Mouse (Mus musculus) forebrain, postnatal 0 days (tissue): Measurements from ENCODE around the gene Obp2a. TPM values are rescaled to one million over a fixed set of nuclear protein-coding genes. Genes with fewer than 3 reads are reported as not detected.
"Not testable (repeated sequence)": the region's sequence is repeated elsewhere in the genome, so short reads cannot be mapped to it uniquely, and the experiment has no call there.

Experiments
- ATAC-seq: fragments of 200-750 bp; cut with Nextera tagmentation; 2 replicates; pipeline ENCODE4 v1.8.0; 2017; ENCODE audit warnings: mild to moderate bottlenecking, moderate library complexity
- DNase-seq: peaks from one replicate; pipeline ENCODE4 v3.0.0-alpha.2; 2015
- H3K27ac ChIP-seq: fragments of 300-500 bp; sonication (generic); 2 replicates; pipeline ENCODE4 v1.5.1; 2014; ENCODE audit warnings: low read depth, mild to moderate bottlenecking, antibody characterized with exemption, low read length, moderate library complexity, mixed read lengths
- H3K27me3 ChIP-seq: fragments of 300-500 bp; sonication (generic); 2 replicates; pipeline ENCODE4 v1.6.1; 2014; ENCODE audit warnings: mild to moderate bottlenecking, low read length, mixed read lengths; ENCODE audit not compliant: insufficient read depth
- H3K36me3 ChIP-seq: fragments of 300-500 bp; sonication (generic); 2 replicates; pipeline ENCODE4 v1.6.1; 2014; ENCODE audit warnings: mild to moderate bottlenecking, moderate library complexity; ENCODE audit not compliant: insufficient read depth
- H3K4me1 ChIP-seq: fragments of 300-500 bp; sonication (generic); 2 replicates; pipeline ENCODE4 v1.6.1; 2014; ENCODE audit warnings: antibody characterized with exemption; ENCODE audit not compliant: insufficient read depth
- H3K4me2 ChIP-seq: fragments of 300-500 bp; sonication (generic); 2 replicates; pipeline ENCODE4 v1.6.1; 2014; ENCODE audit warnings: low read depth, mild to moderate bottlenecking, moderate library complexity
- H3K4me3 ChIP-seq: fragments of 300-500 bp; sonication (generic); 2 replicates; pipeline ENCODE4 v1.5.1; 2014; ENCODE audit warnings: low read depth, low read length, mixed read lengths
- H3K9ac ChIP-seq: fragments of 300-500 bp; sonication (generic); 2 replicates; pipeline ENCODE4 v1.6.1; 2014; ENCODE audit warnings: mild to moderate bottlenecking
- H3K9me3 ChIP-seq: fragments of 300-500 bp; sonication (generic); 2 replicates; pipeline ENCODE4 v1.6.1; 2016; ENCODE audit warnings: low read length
- CTCF ChIP-seq: sonication (generic); IDR thresholded peaks from 2 replicates; pipeline ENCODE4 v1.5.1; 2016; ENCODE audit warnings: antibody characterized with exemption, control low read depth, low read depth
- WGBS: fragments of 180-500 bp; shearing (Covaris S2); extraction: QIAGEN DNeasy Blood & Tissue Kit; methylation state at CpG from one replicate; pipeline ENCODE4 v1.1.7; 2014; 5-methylcytosine and 5-hydroxymethylcytosine counted together
- polyA plus RNA-seq: library from polyadenylated mRNA; unstranded; fragments of >200 nt; fragmentation: Nextera tagmentation; extraction: Ambion mirVana; gene quantifications from 2 replicates; pipeline ENCODE4 v1.2.1, GENCODE M21; 2015
- total RNA-seq: library from RNA; depleted of rRNA; stranded (reverse); fragments of >200 nt; gene quantifications from 2 replicates; pipeline ENCODE4 v1.2.3, GENCODE M21; 2014; rRNA removed

Obp2a gene
- total RNA-seq: not detected in 2 replicates
- not detected in 2 replicates for polyA plus RNA-seq

- not testable (repeated sequence) for H3K4me3 ChIP-seq, ATAC-seq, H3K4me1 ChIP-seq, H3K27me3 ChIP-seq, H3K4me2 ChIP-seq, DNase-seq, H3K36me3 ChIP-seq, H3K9ac ChIP-seq, H3K27ac ChIP-seq, H3K9me3 ChIP-seq
- WGBS: 89% methylated on average over 3 of the region's 3 CpGs
These were observed at the start of gene Obp2a for GRCm38 (mm10) chr2:25699743-25700142. Gene Obp2a, plus strand, starts transcription at chr2:25700043.

- Histone ChIP-seq H3K27ac (no peak within 1 kb of the TSS), H3K9ac (no peak within 1 kb of the TSS), H3K4me2 (no peak within 1 kb of the TSS), H3K36me3 (no peaks in the 10 kb centered on the region), H3K27me3 (no peaks in the 10 kb centered on the region), H3K4me3 (no peak within 1 kb of the TSS), H3K9me3 (no peaks in the 10 kb centered on the region), H3K4me1 (no peaks in the 10 kb centered on the region)
- no peak for DNase-seq
- 85% methylated on average over 2 of the region's 2 CpGs for WGBS
- TF ChIP-seq CTCF: no peak
- no peak for ATAC-seq
These were observed 46.9 kb upstream of the Obp2a start, which contains the start of gene Lcn8 for GRCm38 (mm10) chr2:25652902-25653301. Gene Lcn8, plus strand, starts transcription at chr2:25653120.

DNA sequence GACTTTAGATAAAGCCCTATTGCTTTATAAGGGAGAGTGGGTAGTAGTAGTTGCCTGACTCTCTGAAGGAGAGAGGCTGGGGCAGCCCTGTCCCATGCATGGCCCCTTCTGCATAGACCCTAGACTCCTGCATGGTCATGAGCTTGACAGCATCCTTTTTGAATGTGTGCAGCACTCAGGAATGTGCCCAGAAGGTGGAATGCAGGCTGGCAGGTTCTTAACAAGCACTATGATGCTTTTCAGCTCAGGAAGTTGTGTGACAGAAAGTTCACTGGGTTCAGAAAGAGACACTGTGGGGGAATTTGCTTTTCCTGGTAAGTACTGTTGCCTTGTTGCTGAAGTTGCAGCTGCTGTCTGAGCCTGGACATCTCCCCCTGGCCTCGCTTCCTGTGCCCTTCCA, 45.3 kb upstream of the Obp2a start:
- ATAC-seq: no peak
- Histone ChIP-seq H3K4me1 (no peaks in the 10 kb centered on the region), H3K27me3 (no peaks in the 10 kb centered on the region), H3K9ac (no peak overlapping the region), H3K4me3 (no peak overlapping the region), H3K36me3 (no peaks in the 10 kb centered on the region), H3K4me2 (no peak overlapping the region), H3K9me3 (no peaks in the 10 kb centered on the region), H3K27ac (no peak overlapping the region)
- WGBS: 62% methylated on average over 1 of the region's 1 CpGs
- DNase-seq: no peak
- TF ChIP-seq CTCF: no peak

DNA sequence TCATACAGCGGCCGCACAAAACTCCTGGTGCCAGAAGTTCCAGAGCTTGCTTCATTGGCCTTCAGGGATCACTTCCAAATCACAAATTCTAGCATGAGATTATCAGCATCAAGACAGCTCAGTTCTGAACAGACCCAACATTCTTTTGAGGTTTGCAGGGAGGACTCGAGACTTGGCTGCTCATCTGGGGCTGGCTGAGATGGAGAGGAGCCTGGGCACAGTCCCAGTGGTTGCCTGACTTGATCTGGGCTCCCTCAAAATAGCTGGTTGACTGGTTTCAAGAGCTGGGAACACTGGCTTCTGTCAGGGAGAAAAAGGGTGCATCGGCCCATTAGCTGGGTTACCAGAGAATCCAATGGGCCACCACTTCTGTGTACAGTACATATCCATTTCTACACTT, 43.2 kb upstream of the Obp2a start:
- H3K4me3 ChIP-seq: no peak overlapping the region
- no peaks in the 10 kb centered on the region for H3K9me3 ChIP-seq
- TF ChIP-seq CTCF: no peak
- H3K4me1 ChIP-seq: no peaks in the 10 kb centered on the region
- no peaks in the 10 kb centered on the region for H3K36me3 ChIP-seq
- no peaks in the 10 kb centered on the region for H3K27me3 ChIP-seq
- no peak overlapping the region for H3K9ac ChIP-seq
- no peak overlapping the region for H3K4me2 ChIP-seq
- WGBS: 73% methylated on average over 4 of the region's 4 CpGs
- ATAC-seq: no peak
- DNase-seq: peak; percentile 2
- H3K27ac ChIP-seq: no peak overlapping the region

GRCm38 (mm10) chr2:25657246-25657645, 42.6 kb upstream of the Obp2a start:
- H3K36me3 ChIP-seq: no peaks in the 10 kb centered on the region
- H3K27me3 ChIP-seq: no peaks in the 10 kb centered on the region
- no peak for TF ChIP-seq CTCF
- H3K4me3 ChIP-seq: no peak overlapping the region
- WGBS: 70% methylated on average over 4 of the region's 4 CpGs
- H3K4me1 ChIP-seq: no peaks in the 10 kb centered on the region
- H3K9me3 ChIP-seq: no peaks in the 10 kb centered on the region
- DNase-seq (no peak), ATAC-seq (no peak)
- no peak overlapping the region for H3K27ac ChIP-seq
- no peak overlapping the region for H3K4me2 ChIP-seq
- H3K9ac ChIP-seq: no peak overlapping the region

DNA sequence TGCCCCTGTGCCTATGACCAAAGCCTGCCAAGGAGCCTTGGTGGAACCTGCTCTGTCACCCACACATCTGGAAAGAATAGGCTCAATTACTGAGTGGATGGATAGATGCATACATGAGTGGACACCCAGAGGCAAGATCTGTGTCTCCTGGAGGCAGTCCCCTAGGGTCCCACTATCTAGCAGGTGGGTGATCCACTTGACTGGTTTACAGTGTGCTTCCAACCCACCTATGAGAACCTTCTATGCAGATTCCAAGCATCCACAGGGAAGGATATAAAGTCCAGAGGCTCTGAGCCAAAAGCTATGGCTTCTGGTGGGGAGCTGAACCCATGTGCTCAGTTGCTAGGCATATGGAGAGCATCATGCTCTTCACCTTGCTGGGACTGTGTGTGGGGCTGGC, 42.2 kb upstream of the Obp2a start, which contains the start of gene Lcn5:
Gene Lcn5 (plus strand): TSS at position 301 of the 400 bp plus-strand sequence.
- no peaks in the 10 kb centered on the region for H3K4me1 ChIP-seq
- DNase-seq (no peak), ATAC-seq (no peak)
- no peaks in the 10 kb centered on the region for H3K36me3 ChIP-seq
- no peaks in the 10 kb centered on the region for H3K9me3 ChIP-seq
- no peak within 1 kb of the TSS for H3K4me2 ChIP-seq
- no peak for TF ChIP-seq CTCF
- H3K4me3 ChIP-seq: no peak within 1 kb of the TSS
- H3K9ac ChIP-seq: no peak within 1 kb of the TSS
- H3K27me3 ChIP-seq: no peaks in the 10 kb centered on the region
- no peak within 1 kb of the TSS for H3K27ac ChIP-seq

GRCm38 (mm10) chr2:25660279-25660678, 39.6 kb upstream of the Obp2a start:
- H3K9me3 ChIP-seq: no peaks in the 10 kb centered on the region
- no peak overlapping the region for H3K4me3 ChIP-seq
- ATAC-seq (no peak), DNase-seq (no peak)
- H3K9ac ChIP-seq: no peak overlapping the region
- H3K4me2 ChIP-seq: no peak overlapping the region
- 84% methylated on average over 8 of the region's 8 CpGs for WGBS
- H3K4me1 ChIP-seq: no peaks in the 10 kb centered on the region
- no peaks in the 10 kb centered on the region for H3K27me3 ChIP-seq
- H3K36me3 ChIP-seq: no peaks in the 10 kb centered on the region
- H3K27ac ChIP-seq: no peak overlapping the region
- TF ChIP-seq CTCF: no peak
